Mouse (Mus musculus): ENCODE results near the gene Cd93. TPM values are rescaled to one million over a fixed set of nuclear protein-coding genes. Genes with fewer than 3 reads are reported as not detected.

The Cd93 gene
- polyA plus RNA-seq, 1 experiment from 2014 or later, result 8.5 TPM

DNA sequence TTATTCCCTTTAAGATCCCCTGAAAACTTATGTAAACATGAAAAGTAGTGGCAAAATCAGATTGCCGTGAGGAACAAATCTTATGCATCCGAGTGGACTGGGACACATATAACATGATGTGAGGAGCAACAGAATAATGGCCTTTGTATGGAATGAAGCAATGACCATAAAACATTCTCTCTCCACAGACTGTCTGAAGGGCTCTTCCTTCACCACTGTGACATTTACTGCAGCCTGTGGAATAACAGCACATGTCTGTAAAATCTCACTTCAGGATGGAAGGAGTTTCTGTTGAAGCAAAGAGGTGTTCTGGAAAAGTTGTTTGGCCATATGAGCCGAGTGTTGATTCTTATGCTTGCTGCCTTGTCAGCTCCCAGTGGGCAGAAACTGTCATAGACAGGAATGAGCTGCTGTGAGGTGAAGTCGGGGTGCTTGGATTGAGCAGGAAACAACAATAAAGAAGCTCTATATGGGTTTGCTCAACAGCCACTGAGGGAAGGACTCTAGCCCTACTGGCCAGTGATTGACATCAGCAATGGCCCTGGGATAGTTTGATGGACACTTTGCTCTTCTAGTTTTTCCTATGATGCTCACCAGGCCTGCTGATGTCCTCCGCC is 32.6 kb upstream of the Cd93 start:
- Histone ChIP-seq H3K36me3 (ENCODE audit: control insufficient read depth, insufficient read depth, low read length) (no peaks in the 10 kb centered on the region), H3K9me3 (replicated peaks; ENCODE audit: control insufficient read depth, low read length) (no peaks in the 10 kb centered on the region), H3K27ac (ENCODE audit: low read depth, low read length) (no peak overlapping the region), H3K4me1 (ENCODE audit: control insufficient read depth, insufficient read depth, low read length) (no peaks in the 10 kb centered on the region), H3K4me3 (ENCODE audit: low read depth, low read length) (no peak overlapping the region), H3K27me3 (replicated peaks; ENCODE audit: control insufficient read depth, insufficient read depth, low read length) (no peaks in the 10 kb centered on the region), H3K4me2 (ENCODE audit: low read length) (no peak overlapping the region), H3K9ac (ENCODE audit: low read length) (no peak overlapping the region)
- 90% methylated on average over 5 of the region's 5 CpGs for WGBS
- ATAC-seq (no peak), DNase-seq (ENCODE audit: low spot score) (no peak)

DNA sequence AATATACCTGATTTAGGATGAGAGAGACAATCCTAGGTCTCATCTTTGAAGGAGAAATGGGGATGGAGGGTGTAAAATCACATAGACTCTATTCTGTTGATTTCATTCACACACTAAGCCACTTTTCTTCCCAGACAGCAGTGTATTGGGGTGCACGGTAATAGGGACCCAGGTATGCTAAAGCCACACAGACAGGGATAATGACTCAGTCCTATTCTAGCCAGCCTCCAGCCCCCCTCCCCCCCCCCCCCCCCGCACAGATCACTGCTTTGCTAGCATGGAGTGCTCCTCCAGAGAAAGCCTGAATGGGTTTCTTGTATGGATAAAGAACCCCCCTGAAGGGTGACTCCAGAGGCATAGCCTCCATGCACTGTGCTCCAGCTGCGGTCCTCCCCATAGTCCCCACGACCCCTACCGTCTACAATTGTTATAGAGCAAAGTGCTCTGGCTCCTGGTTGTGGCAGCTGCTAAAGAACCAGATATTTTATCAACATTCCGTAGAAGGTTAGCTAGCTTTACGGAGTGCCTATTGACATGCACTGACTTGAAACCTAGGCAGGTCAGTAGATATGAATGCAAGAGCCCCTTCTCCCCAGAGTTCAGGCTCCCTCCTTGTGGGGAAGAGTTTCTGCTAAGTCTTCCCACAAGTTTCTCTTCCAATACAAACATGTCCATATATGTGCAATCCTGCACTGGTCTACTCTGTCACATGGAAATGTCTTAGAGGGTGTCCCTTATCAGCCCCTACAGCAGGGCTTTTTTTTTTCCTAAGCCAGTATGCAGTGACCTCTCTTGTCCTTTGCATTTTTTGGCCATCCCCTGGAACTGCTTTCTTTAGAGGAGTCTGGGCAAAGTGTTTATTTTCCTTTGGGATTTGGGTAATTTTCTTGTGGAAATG is 26.2 kb upstream of the Cd93 start:
- Histone ChIP-seq H3K4me2 (ENCODE audit: low read length) (no peak overlapping the region), H3K36me3 (ENCODE audit: control insufficient read depth, insufficient read depth, low read length) (no peaks in the 10 kb centered on the region), H3K9ac (ENCODE audit: low read length) (no peak overlapping the region), H3K9me3 (replicated peaks; ENCODE audit: control insufficient read depth, low read length) (no peaks in the 10 kb centered on the region), H3K27ac (ENCODE audit: low read depth, low read length) (no peak overlapping the region), H3K27me3 (replicated peaks; ENCODE audit: control insufficient read depth, insufficient read depth, low read length) (no peaks in the 10 kb centered on the region), H3K4me1 (ENCODE audit: control insufficient read depth, insufficient read depth, low read length) (no peaks in the 10 kb centered on the region), H3K4me3 (ENCODE audit: low read depth, low read length) (no peak overlapping the region)
- no peak for ATAC-seq
- WGBS, result 27% methylated on average over 6 of the region's 7 CpGs
- DNase-seq (ENCODE audit: low spot score), result no peak

DNA sequence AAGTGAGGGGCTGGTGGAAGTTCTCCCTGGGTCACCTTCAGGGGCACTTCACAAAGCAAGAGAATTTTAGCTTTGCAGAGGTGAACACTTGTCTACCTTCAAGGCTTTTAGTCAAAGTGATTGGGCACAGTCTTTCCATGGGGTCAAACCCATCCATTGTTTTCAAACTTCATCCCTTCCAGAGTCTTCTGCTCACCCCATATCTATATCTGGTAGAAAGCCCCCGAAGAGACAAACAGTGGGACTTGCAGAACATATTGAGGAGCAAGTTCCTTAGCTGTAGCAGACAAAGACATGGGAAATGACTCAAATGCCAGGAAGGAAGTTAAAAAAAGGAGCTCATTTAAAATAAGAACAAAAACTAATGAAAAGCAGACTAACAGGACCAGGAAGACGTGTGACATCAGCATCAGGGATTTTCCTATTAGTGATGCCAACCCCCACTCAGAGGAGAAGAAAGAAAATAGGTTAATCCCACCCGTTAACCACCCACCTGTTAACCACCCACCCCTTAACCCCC is 24.6 kb upstream of the Cd93 start:
- ATAC-seq, result no peak
- no peak overlapping the region for H3K4me3 ChIP-seq (ENCODE audit: low read depth, low read length)
- no peaks in the 10 kb centered on the region for H3K36me3 ChIP-seq (ENCODE audit: control insufficient read depth, insufficient read depth, low read length)
- DNase-seq (ENCODE audit: low spot score), result no peak
- no peaks in the 10 kb centered on the region for H3K27me3 ChIP-seq (replicated peaks; ENCODE audit: control insufficient read depth, insufficient read depth, low read length)
- no peak overlapping the region for H3K4me2 ChIP-seq (ENCODE audit: low read length)
- H3K9me3 ChIP-seq (replicated peaks; ENCODE audit: control insufficient read depth, low read length), result no peaks in the 10 kb centered on the region
- H3K9ac ChIP-seq (ENCODE audit: low read length), result no peak overlapping the region
- no peaks in the 10 kb centered on the region for H3K4me1 ChIP-seq (ENCODE audit: control insufficient read depth, insufficient read depth, low read length)
- 61% methylated on average over 3 of the region's 3 CpGs for WGBS
- H3K27ac ChIP-seq (ENCODE audit: low read depth, low read length), result no peak overlapping the region

DNA sequence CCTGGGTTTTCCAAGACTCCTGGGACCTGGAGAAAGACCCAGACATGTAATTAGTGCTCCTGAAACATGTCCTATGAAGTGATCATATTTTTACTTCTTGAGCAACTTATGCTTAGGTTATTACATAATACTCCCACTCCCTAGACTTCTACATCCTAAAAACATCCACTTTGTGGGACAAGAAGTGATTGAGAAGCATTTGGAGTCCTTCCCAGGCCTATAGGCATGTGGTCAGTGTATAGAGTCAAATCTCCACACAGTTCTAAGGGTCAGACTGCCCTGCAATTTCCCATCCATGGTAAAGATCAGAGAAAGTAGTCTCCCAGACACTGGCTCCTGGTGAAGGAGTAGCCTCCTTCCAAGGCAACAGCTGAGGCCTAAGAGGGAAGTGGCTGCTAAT is 12.0 kb upstream of the Cd93 start:
- Histone ChIP-seq H3K4me2 (ENCODE audit: low read length) (no peak overlapping the region), H3K9me3 (replicated peaks; ENCODE audit: control insufficient read depth, low read length) (no peaks in the 10 kb centered on the region), H3K27ac (ENCODE audit: low read depth, low read length) (no peak overlapping the region), H3K36me3 (ENCODE audit: control insufficient read depth, insufficient read depth, low read length) (no peaks in the 10 kb centered on the region), H3K9ac (ENCODE audit: low read length) (no peak overlapping the region), H3K4me1 (ENCODE audit: control insufficient read depth, insufficient read depth, low read length) (no peaks in the 10 kb centered on the region), H3K27me3 (replicated peaks; ENCODE audit: control insufficient read depth, insufficient read depth, low read length) (no peaks in the 10 kb centered on the region), H3K4me3 (ENCODE audit: low read depth, low read length) (no peak overlapping the region)
- ATAC-seq (no peak), DNase-seq (ENCODE audit: low spot score) (no peak)

DNA sequence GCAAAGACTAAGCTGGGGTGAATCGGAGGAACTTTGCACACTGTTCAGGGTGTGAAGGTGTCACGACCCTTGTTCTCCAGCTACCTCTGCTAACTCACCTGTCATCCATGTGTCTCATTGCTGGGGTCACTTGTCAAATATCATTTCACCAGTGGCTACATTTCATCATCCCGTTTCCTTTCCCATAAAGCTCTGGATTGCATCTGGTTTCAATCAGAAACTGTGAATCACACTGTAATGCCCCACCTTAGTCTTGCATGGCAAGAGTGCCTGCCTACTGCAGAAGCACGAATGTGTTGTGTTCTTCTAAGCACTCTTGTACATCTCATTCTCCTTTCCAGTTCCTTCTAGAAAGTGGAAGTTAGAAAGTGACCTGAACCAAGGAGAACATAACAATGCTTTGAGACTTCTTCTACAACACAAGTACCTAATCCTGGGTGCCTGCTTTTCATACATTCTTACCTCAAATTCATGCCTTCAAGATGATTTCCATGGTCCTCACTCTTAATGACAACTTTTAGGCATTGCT is 10.7 kb upstream of the Cd93 start:
- ATAC-seq (no peak), DNase-seq (ENCODE audit: low spot score) (no peak)
- no peak overlapping the region for H3K4me3 ChIP-seq (ENCODE audit: low read depth, low read length)
- H3K36me3 ChIP-seq (ENCODE audit: control insufficient read depth, insufficient read depth, low read length), result no peaks in the 10 kb centered on the region
- H3K4me1 ChIP-seq (ENCODE audit: control insufficient read depth, insufficient read depth, low read length), result no peaks in the 10 kb centered on the region
- H3K27me3 ChIP-seq (replicated peaks; ENCODE audit: control insufficient read depth, insufficient read depth, low read length), result no peaks in the 10 kb centered on the region
- no peaks in the 10 kb centered on the region for H3K9me3 ChIP-seq (replicated peaks; ENCODE audit: control insufficient read depth, low read length)
- 86% methylated on average over 4 of the region's 4 CpGs for WGBS
- no peak overlapping the region for H3K27ac ChIP-seq (ENCODE audit: low read depth, low read length)
- H3K9ac ChIP-seq (ENCODE audit: low read length), result no peak overlapping the region
- H3K4me2 ChIP-seq (ENCODE audit: low read length), result no peak overlapping the region

DNA sequence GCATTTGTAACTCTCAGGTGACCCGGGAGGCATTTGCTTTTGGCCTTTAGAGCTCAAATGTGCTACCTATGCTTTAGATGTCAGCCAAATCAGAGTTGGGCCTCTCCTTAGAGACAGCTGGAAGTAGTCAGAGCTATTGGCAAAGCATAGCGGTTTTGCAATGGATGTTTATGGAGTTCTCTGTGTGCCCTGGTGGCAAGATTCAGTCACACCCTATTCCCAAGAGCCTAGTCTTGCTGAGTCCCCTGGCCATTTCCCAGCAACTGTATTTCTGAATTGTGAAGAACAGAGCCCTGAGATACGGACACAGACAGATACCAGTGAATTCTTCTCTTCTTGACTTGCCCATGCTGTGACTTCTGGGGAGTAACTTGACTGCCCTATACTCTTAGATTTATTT is 9.7 kb upstream of the Cd93 start:
- H3K36me3 ChIP-seq (ENCODE audit: control insufficient read depth, insufficient read depth, low read length), result no peaks in the 10 kb centered on the region
- 90% methylated on average over 3 of the region's 3 CpGs for WGBS
- no peak overlapping the region for H3K27ac ChIP-seq (ENCODE audit: low read depth, low read length)
- H3K4me3 ChIP-seq (ENCODE audit: low read depth, low read length), result no peak overlapping the region
- no peak overlapping the region for H3K4me2 ChIP-seq (ENCODE audit: low read length)
- no peaks in the 10 kb centered on the region for H3K4me1 ChIP-seq (ENCODE audit: control insufficient read depth, insufficient read depth, low read length)
- no peak for ATAC-seq
- no peaks in the 10 kb centered on the region for H3K9me3 ChIP-seq (replicated peaks; ENCODE audit: control insufficient read depth, low read length)
- H3K9ac ChIP-seq (ENCODE audit: low read length), result no peak overlapping the region
- no peak for DNase-seq (ENCODE audit: low spot score)
- no peaks in the 10 kb centered on the region for H3K27me3 ChIP-seq (replicated peaks; ENCODE audit: control insufficient read depth, insufficient read depth, low read length)

DNA sequence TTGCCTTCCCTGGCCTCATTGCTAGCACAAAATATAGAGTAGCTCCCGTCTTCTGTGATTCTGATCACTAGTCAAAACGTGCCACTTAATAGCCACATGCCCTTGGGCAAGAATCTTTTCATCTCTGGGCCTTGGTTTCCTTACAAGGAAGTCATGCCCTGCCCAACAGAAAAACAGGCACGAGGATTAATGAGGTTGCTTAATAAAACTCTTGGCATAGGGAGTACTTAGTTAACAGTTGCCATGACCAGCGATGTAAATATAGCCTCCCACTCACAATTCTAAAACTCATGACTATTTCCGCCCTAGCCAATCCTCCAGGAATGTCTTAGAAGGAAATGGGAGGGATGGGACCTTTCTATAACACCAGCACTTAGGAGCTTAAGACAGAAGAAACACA is 8.1 kb upstream of the Cd93 start:
- no peaks in the 10 kb centered on the region for H3K4me1 ChIP-seq (ENCODE audit: control insufficient read depth, insufficient read depth, low read length)
- no peak overlapping the region for H3K27ac ChIP-seq (ENCODE audit: low read depth, low read length)
- 73% methylated on average over 5 of the region's 5 CpGs for WGBS
- ATAC-seq, result no peak
- H3K36me3 ChIP-seq (ENCODE audit: control insufficient read depth, insufficient read depth, low read length), result no peaks in the 10 kb centered on the region
- H3K4me3 ChIP-seq (ENCODE audit: low read depth, low read length), result no peak overlapping the region
- no peaks in the 10 kb centered on the region for H3K27me3 ChIP-seq (replicated peaks; ENCODE audit: control insufficient read depth, insufficient read depth, low read length)
- no peak for DNase-seq (ENCODE audit: low spot score)
- no peak overlapping the region for H3K4me2 ChIP-seq (ENCODE audit: low read length)
- H3K9ac ChIP-seq (ENCODE audit: low read length), result no peak overlapping the region
- no peaks in the 10 kb centered on the region for H3K9me3 ChIP-seq (replicated peaks; ENCODE audit: control insufficient read depth, low read length)

DNA sequence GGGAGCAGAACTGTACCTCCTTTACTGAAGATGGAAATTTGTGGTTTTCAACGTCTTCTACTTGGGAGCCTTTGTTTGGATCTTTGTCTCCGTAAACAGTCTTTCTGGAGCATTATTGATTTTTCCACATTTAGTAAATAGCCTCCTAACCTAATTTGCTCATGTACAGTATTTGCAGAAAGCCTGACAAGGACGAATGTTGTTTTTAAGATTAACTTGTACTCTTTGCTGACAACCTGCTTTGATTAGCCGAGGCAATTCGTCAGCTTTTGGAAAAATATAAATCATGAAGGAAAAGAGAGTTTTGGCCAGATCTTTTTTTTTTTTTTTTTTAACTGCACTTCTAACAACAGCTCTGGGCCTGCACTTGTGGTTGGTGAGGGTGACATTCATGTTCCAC is 7.3 kb upstream of the Cd93 start:
- H3K4me1 ChIP-seq (ENCODE audit: control insufficient read depth, insufficient read depth, low read length), result no peaks in the 10 kb centered on the region
- H3K4me3 ChIP-seq (ENCODE audit: low read depth, low read length), result no peak overlapping the region
- no peak for ATAC-seq
- no peak overlapping the region for H3K9ac ChIP-seq (ENCODE audit: low read length)
- no peak overlapping the region for H3K27ac ChIP-seq (ENCODE audit: low read depth, low read length)
- WGBS, result 89% methylated on average over 5 of the region's 5 CpGs
- no peak for DNase-seq (ENCODE audit: low spot score)
- H3K36me3 ChIP-seq (ENCODE audit: control insufficient read depth, insufficient read depth, low read length), result no peaks in the 10 kb centered on the region
- H3K4me2 ChIP-seq (ENCODE audit: low read length), result no peak overlapping the region
- no peaks in the 10 kb centered on the region for H3K27me3 ChIP-seq (replicated peaks; ENCODE audit: control insufficient read depth, insufficient read depth, low read length)
- no peaks in the 10 kb centered on the region for H3K9me3 ChIP-seq (replicated peaks; ENCODE audit: control insufficient read depth, low read length)

DNA sequence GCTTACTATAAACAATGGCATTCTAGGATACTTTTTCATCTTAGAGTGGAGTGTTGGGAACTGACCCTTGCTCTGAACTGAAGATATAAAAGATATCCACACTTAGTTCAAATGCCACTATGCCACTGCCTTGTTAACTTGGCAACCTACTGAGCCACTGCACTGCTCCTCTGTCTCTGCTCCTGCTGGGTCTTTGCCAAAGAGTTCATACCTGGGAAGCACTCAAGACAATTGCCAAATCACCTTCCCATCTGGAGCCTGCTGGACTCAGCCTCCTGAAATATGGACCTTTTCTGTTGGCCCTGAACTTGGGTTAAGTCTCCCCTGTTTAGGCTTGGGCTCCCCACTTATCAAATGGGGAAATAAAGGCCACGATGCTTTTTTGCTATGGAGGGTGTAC is 6.3 kb upstream of the Cd93 start:
- H3K4me2 ChIP-seq (ENCODE audit: low read length), result no peak overlapping the region
- no peak overlapping the region for H3K9ac ChIP-seq (ENCODE audit: low read length)
- no peaks in the 10 kb centered on the region for H3K36me3 ChIP-seq (ENCODE audit: control insufficient read depth, insufficient read depth, low read length)
- no peaks in the 10 kb centered on the region for H3K4me1 ChIP-seq (ENCODE audit: control insufficient read depth, insufficient read depth, low read length)
- no peak overlapping the region for H3K27ac ChIP-seq (ENCODE audit: low read depth, low read length)
- no peaks in the 10 kb centered on the region for H3K9me3 ChIP-seq (replicated peaks; ENCODE audit: control insufficient read depth, low read length)
- 91% methylated on average over 1 of the region's 1 CpGs for WGBS
- no peaks in the 10 kb centered on the region for H3K27me3 ChIP-seq (replicated peaks; ENCODE audit: control insufficient read depth, insufficient read depth, low read length)
- ATAC-seq (no peak), DNase-seq (ENCODE audit: low spot score) (no peak)
- H3K4me3 ChIP-seq (ENCODE audit: low read depth, low read length), result no peak overlapping the region

All from forebrain, embryonic 14.5 days (tissue).